Mouse (Mus musculus): Measurements from ENCODE around the gene Rapgef4.

Gene Rapgef4

DNA sequence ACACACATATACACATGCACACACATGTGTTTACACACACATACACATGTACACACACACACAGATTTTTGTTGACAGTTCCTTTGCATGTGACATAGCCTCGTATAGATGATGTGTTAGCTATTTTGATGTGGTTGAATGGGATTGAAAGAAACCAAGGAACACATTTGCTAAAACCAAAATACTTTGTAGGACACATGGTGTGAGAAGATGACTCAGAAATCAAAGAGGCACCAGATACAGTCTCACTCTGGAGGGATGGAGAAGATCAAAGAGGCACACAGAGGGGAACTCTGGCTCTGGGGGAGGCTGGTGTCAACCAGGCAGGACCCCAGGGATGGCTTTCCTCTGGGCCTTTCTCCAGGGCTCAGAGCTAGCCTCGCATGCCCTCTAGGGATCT is 4.7 kb downstream of the Rapgef4 start:
- DNase-seq (ENCODE audit: low spot score): no peak

DNA sequence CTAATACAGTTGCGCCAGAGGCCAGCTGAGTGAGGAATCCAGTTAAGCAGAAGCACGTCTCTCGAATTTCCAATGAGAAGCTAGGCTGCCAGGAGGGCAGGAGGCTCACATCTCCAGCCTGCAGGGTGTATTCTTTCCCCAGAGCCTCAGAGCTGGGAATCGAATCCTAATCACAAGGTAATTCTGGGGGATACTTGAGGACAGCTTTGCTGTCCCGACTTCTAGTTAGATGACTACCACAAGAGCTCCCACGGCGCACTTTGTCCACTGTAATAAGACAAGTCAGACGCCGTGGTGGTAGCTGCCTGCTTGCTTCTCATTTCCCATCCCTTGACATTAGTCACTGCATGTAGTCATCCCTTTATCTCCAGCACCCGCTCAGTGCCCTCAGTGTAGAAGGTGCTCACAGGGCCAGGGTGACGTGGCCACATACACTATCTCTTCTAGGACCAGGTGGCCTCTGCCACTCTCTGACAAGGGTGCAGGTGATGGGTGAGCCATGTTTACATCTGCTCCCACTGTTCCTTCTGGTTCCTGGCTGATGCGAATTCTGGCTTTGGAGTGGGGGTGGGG is 5.3 kb downstream of the Rapgef4 start:
- DNase-seq (ENCODE audit: low spot score): no peak

DNA sequence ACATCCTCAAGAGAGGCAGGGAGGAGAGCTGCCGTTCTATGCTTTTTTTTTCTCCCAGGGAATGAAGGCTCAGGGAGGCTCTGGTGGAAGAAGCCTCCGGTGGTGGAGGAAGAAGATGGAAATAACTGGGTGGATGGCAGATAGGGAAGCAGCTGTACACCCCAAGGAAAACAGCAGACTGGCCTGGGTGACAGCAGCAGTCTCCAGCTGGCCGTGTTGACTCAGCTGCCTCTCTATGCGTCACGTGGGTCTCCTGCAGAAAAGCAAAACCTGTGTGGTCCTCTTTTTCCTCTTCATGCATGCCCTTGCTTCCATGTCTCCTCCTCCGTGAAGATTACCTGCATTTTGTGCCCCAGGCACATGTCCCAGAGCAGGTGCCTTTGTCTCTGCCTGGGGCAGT is 7.5 kb downstream of the Rapgef4 start:
- DNase-seq (ENCODE audit: low spot score): no peak

DNA sequence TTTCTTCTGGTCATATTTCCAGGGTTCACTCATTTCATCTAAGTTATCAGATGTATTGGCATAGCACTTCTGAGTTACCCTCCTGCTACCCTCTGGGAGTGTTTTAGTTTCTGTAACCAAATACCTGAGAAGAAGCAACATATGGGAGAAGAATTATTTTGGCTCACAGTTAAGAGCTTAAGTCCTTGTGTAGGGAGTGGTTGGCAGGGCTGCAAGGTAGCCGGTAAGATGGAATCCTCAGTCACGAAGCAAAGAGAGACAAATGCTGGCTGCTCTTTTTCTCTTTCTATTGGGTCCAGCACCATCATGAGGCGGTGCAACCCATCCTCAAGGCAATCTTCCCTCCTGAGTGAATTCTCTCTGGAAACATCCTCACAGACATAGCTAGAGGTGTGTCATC is 11.1 kb downstream of the Rapgef4 start:
- DNase-seq (ENCODE audit: low spot score): no peak

GRCm38 (mm10) chr2:71993729-71994423 is 12.8 kb downstream of the Rapgef4 start:
- no peak for DNase-seq (ENCODE audit: low spot score)

GRCm38 (mm10) chr2:71998531-71998930 is 17.5 kb downstream of the Rapgef4 start:
- DNase-seq (ENCODE audit: low spot score): no peak

DNA sequence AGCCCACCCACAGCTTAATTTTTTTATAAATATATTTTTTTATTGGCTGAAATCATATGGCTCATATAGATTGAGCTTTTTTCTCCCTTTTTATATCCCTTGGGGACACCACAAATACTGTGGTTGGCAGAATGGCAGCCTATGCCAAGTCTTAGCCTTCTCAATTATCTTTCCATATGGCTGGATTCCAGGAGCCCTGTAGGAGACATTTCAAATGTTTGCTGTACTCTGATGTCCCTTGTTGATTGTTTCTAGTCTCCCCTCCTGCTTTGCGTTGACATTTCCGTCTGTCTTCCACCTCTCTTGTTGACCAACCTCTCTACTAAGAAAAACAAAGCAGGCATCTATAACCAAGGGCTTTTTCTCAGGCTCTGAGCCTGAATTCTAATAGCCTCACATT is 19.1 kb downstream of the Rapgef4 start:
- DNase-seq (ENCODE audit: low spot score): no peak

GRCm38 (mm10) chr2:72002843-72003370 is 21.9 kb downstream of the Rapgef4 start:
- DNase-seq (ENCODE audit: low spot score): no peak

DNA sequence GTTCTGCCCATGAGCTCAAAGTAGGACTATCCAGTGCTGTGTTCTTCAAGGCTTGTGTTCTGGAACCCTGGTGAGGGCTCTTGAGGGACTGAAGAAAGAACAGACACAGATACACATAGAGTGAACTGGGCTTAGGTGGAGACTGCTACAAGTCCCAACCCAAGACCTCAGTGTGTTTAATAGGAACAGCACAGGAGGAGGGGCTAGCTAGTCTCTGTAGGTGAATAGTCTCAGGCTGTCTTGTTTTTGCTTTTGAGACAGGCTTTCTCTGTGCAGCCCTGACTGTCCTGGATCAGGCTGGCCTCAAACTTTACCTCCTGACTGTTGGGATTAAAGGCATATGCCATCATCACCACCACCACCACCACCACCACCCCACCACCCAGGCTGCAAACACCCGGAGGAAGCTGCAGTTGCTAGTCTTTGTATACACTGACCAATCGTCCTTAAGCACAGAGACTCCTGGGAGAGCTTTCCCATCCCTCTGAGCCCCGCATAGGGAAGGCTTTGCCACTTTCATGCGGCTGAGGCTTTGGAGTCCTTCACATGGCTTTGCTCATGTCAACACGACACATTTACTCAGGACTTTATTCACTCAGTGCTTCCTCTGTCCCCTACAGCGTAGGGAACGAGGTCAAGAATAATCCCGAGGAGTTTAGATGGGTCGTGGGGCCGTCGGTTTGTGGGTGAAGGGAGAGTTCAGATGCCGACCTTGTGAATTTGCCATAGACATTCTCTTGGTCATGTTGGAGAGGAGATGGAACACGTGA is 22.9 kb downstream of the Rapgef4 start:
- DNase-seq (ENCODE audit: low spot score): no peak

- no peak for DNase-seq (ENCODE audit: low spot score)
Observed at GRCm38 (mm10) chr2:72005051-72005450, 24.0 kb downstream of the Rapgef4 start.

- no peak for DNase-seq (ENCODE audit: low spot score)
Observed at GRCm38 (mm10) chr2:72009446-72010218, 28.6 kb downstream of the Rapgef4 start.

GRCm38 (mm10) chr2:72015366-72015765 is 34.3 kb downstream of the Rapgef4 start:
- DNase-seq (ENCODE audit: low spot score): no peak

- DNase-seq (ENCODE audit: low spot score): no peak
Observed at GRCm38 (mm10) chr2:72016013-72016412, 35.0 kb downstream of the Rapgef4 start.

GRCm38 (mm10) chr2:72017168-72017567 is 36.1 kb downstream of the Rapgef4 start:
- no peak for DNase-seq (ENCODE audit: low spot score)

- DNase-seq (ENCODE audit: low spot score): no peak
Observed at GRCm38 (mm10) chr2:72018736-72019135, 37.7 kb downstream of the Rapgef4 start.

GRCm38 (mm10) chr2:72020755-72021154 is 39.7 kb downstream of the Rapgef4 start:
- no peak for DNase-seq (ENCODE audit: low spot score)

DNA sequence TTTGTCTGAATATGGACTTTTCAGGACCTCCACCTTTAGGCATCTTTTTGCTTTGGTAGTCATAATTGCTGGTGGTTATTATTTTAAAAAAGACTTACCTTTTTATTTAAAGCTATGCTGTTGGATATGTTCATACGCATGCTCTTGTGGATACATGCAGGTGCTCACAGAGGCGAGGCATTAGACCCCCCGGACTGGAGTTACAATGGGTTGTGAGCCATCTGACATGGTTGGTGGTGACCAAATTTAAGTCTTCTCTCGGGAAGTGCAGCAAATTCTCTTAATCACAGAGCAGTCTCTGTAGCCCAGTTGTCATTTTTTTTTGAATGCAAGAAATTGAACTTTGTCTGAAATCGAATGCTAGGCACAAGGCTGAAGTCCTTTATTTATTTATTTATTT is 40.4 kb downstream of the Rapgef4 start:
- no peak for DNase-seq (ENCODE audit: low spot score)

DNA sequence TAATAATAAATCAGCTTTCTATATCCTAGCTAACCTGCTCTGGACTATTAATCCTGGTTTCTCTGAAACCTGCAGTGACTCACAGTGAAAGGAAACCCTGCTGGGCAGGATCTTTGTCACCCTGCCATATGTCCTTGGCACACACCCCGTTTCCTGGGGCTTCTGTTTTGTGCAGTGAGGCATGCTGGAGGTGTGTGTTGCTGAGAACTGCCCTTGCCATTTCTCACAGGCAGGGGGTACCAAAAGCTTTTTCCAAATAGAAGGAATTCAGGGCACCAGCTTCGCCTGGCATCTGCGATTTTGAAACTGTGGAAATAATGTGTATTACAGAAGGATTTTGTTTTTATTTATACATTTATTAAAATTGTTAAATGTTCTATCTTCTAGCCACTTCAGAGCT is 40.8 kb downstream of the Rapgef4 start:
- no peak for DNase-seq (ENCODE audit: low spot score)

DNA sequence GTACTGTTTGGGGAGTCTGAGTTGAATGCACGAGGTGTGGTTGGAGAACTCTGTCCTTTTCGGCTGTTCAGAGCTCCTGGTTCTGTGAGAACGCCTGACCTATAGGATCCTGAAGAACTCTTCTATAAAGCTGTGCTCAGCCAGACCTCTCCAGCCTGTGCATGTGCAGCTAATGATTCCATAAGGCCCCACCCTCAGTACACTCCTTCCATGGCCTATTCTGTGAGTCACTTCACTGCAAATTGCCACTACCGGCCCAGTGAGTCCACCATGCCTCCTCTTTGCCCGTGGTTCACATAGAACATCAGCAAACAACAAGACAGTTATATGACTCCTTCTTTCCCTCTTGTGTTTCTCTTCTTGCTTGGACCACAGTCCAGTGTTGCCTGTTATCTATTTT is 42.8 kb downstream of the Rapgef4 start:
- no peak for DNase-seq (ENCODE audit: low spot score)

- no peak for DNase-seq (ENCODE audit: low spot score)
Observed at GRCm38 (mm10) chr2:72025660-72026059, 44.6 kb downstream of the Rapgef4 start.

DNA sequence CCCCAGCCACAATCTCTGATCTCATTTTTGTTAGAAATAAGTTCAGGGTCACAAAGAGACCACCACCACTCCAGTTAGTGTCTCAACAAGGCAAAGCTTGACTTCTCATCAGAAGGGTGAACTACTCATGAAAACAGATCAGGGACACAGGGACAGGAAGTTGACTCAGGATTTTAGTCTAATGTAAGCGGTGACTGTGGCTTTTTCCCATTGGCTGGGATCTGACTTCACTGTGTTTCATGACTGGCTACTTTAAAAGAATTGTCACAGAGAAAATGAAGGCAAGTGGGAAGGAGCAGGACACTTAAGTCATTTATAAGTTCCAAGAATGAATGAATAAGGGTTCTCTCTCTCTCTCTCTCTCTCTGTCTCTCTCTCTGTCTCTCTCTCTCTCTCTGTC is 45.5 kb downstream of the Rapgef4 start:
- DNase-seq (ENCODE audit: low spot score): no peak

DNA sequence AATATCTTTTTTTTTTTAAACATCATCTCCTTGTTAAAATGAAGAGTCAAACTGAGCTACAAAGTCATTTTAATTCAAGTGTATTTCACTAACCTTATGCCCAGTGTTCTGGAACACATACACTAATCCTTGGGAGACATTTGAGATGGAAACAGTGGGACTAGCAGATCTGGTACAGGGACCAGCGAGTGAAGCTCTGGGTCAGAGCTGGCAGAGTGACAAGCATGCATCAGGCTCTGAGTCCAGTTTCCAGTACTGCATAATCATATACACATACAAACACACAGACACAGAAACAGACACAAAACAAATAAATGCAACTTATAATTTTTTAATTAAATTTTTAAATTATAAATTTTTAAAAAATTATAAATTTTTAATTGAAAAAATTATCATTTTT is 48.0 kb downstream of the Rapgef4 start:
- DNase-seq (ENCODE audit: low spot score): no peak

All from c-Kit-positive CD71-positive TER-119-positive erythroid progenitor cells, embryonic 14.5 days (primary cell).